Mouse (Mus musculus) heart, embryonic 11.5 days (tissue): ENCODE data around the gene Eml3. TPM values are rescaled to one million over a fixed set of nuclear protein-coding genes. Genes with fewer than 3 reads are reported as not detected.
"Not testable (repeated sequence)": the region's sequence is repeated elsewhere in the genome, so short reads cannot be mapped to it uniquely, and the experiment has no call there.

Source experiments
- ATAC-seq: fragments of 200-750 bp; cut with Nextera tagmentation; replicated peaks from 2 replicates; pipeline ENCODE4 v1.8.0; 2017; ENCODE audit warnings: moderate library complexity; ENCODE audit not compliant: insufficient number of reproducible peaks, low FRiP score, low TSS enrichment
- H3K27ac ChIP-seq: fragments of 300-500 bp; sonication (generic); 2 replicates; pipeline ENCODE4 v1.5.1; 2014; ENCODE audit warnings: mild to moderate bottlenecking, low read depth, low read length
- H3K27me3 ChIP-seq: fragments of 300-500 bp; sonication (generic); 2 replicates; pipeline ENCODE4 v1.6.1; 2014; ENCODE audit warnings: mild to moderate bottlenecking, low read length, mixed read lengths; ENCODE audit not compliant: control insufficient read depth, insufficient read depth
- H3K36me3 ChIP-seq: fragments of 300-500 bp; sonication (generic); 2 replicates; pipeline ENCODE4 v1.6.1; 2014; ENCODE audit warnings: mild to moderate bottlenecking, low read length, moderate library complexity, mixed read lengths; ENCODE audit not compliant: control insufficient read depth, insufficient read depth
- H3K4me1 ChIP-seq: fragments of 300-500 bp; sonication (generic); 2 replicates; pipeline ENCODE4 v1.6.1; 2014; ENCODE audit warnings: low read length; ENCODE audit not compliant: control insufficient read depth, insufficient read depth
- H3K4me2 ChIP-seq: fragments of 300-500 bp; sonication (generic); 2 replicates; pipeline ENCODE4 v1.6.1; 2014; ENCODE audit warnings: mild to moderate bottlenecking, moderate library complexity
- H3K4me3 ChIP-seq: fragments of 300-500 bp; sonication (generic); 2 replicates; pipeline ENCODE4 v1.5.1; 2014; ENCODE audit warnings: low read depth, low read length
- H3K9ac ChIP-seq: fragments of 300-500 bp; sonication (generic); 2 replicates; pipeline ENCODE4 v1.6.1; 2014; ENCODE audit warnings: mild to moderate bottlenecking, low read depth, low read length, moderate library complexity
- H3K9me3 ChIP-seq: fragments of 300-500 bp; sonication (generic); replicated peaks from 2 replicates; pipeline ENCODE4 v1.6.1; 2016; ENCODE audit warnings: low read length; ENCODE audit not compliant: control insufficient read depth
- WGBS: fragments of 180-500 bp; shearing (Covaris S2); extraction: QIAGEN DNeasy Blood & Tissue Kit; methylation state at CpG from one replicate; pipeline ENCODE4 v1.1.7; 2014; ENCODE audit not compliant: insufficient replicate concordance; 5-methylcytosine and 5-hydroxymethylcytosine counted together
- polyA plus RNA-seq: library from polyadenylated mRNA; unstranded; fragments of >200 nt; fragmentation: Nextera tagmentation; extraction: Ambion mirVana; gene quantifications from 2 replicates; pipeline ENCODE4 v1.2.1, GENCODE M21; 2014

The Eml3 gene
- polyA plus RNA-seq, 1 experiment from 2014 or later, result 8.1 TPM

- H3K9ac ChIP-seq, result peak overlapping the region; percentile 89
- H3K27ac ChIP-seq, result peak overlapping the region; percentile 81
- 5% methylated on average over 9 of the region's 9 CpGs for WGBS
- peaks cover 9% of the 10 kb centered on the region for H3K4me1 ChIP-seq
- H3K36me3 ChIP-seq, result peaks cover 52% of the 10 kb centered on the region
- H3K9me3 ChIP-seq, result no peaks in the 10 kb centered on the region
- ATAC-seq, result no peak
- peak overlapping the region; percentile 70 for H3K4me3 ChIP-seq
- H3K4me2 ChIP-seq, result peak overlapping the region; percentile 80
- H3K27me3 ChIP-seq, result no peaks in the 10 kb centered on the region
Observed at GRCm38 (mm10) chr19:8967893-8968292, 38.5 kb downstream of the Eml3 start.

GRCm38 (mm10) chr19:8972491-8972890, 43.1 kb downstream of the Eml3 start:
- 85% methylated on average over 8 of the region's 8 CpGs for WGBS

GRCm38 (mm10) chr19:8974638-8975037, 45.3 kb downstream of the Eml3 start:
- Histone ChIP-seq H3K4me1 (no peaks in the 10 kb centered on the region), H3K27ac (no peak overlapping the region), H3K9me3 (no peaks in the 10 kb centered on the region), H3K27me3 (no peaks in the 10 kb centered on the region), H3K4me2 (no peak overlapping the region), H3K36me3 (peaks cover 82% of the 10 kb centered on the region), H3K9ac (no peak overlapping the region), H3K4me3 (no peak overlapping the region)
- no peak for ATAC-seq
- 87% methylated on average over 1 of the region's 1 CpGs for WGBS

More at GRCm38 (mm10) chr19:8972491-8972890, 43.1 kb downstream of the Eml3 start:
- not testable (repeated sequence) for H3K4me3 ChIP-seq, ATAC-seq, H3K9me3 ChIP-seq, H3K9ac ChIP-seq, H3K4me1 ChIP-seq, H3K4me2 ChIP-seq, H3K27me3 ChIP-seq, H3K27ac ChIP-seq
- H3K36me3 ChIP-seq, result peaks cover 71% of the 10 kb centered on the region

GRCm38 (mm10) chr19:8975491-8975890, 46.1 kb downstream of the Eml3 start:
- Histone ChIP-seq H3K27ac (no peak overlapping the region), H3K4me2 (no peak overlapping the region), H3K4me1 (no peaks in the 10 kb centered on the region), H3K4me3 (no peak overlapping the region), H3K36me3 (peaks cover 81% of the 10 kb centered on the region), H3K9me3 (no peaks in the 10 kb centered on the region), H3K9ac (0 out of 2 replicates have a peak overlapping the region, but pooled peaks have one; percentile 34), H3K27me3 (no peaks in the 10 kb centered on the region)
- 82% methylated on average over 2 of the region's 2 CpGs for WGBS
- ATAC-seq, result no peak

- no peak overlapping the region for H3K27ac ChIP-seq
- WGBS, result 42% methylated on average over 3 of the region's 3 CpGs
- no peaks in the 10 kb centered on the region for H3K9me3 ChIP-seq
- ATAC-seq, result 0 out of 2 replicates have a peak, but pooled peaks have one; percentile 23
- H3K4me2 ChIP-seq, result no peak overlapping the region
- H3K4me1 ChIP-seq, result peaks cover 6% of the 10 kb centered on the region
- peaks cover 72% of the 10 kb centered on the region for H3K36me3 ChIP-seq
- H3K27me3 ChIP-seq, result no peaks in the 10 kb centered on the region
- H3K9ac ChIP-seq, result no peak overlapping the region
- no peak overlapping the region for H3K4me3 ChIP-seq
Observed at GRCm38 (mm10) chr19:8976535-8976934, 47.2 kb downstream of the Eml3 start.

- H3K4me3 ChIP-seq, result no peak overlapping the region
- no peak overlapping the region for H3K4me2 ChIP-seq
- peaks cover 34% of the 10 kb centered on the region for H3K36me3 ChIP-seq
- H3K9ac ChIP-seq, result no peak overlapping the region
- no peaks in the 10 kb centered on the region for H3K27me3 ChIP-seq
- 46% methylated on average over 5 of the region's 5 CpGs for WGBS
- 0 out of 2 replicates have a peak overlapping the region, but pooled peaks have one; percentile 3 for H3K27ac ChIP-seq
- H3K9me3 ChIP-seq, result no peaks in the 10 kb centered on the region
- peaks cover 43% of the 10 kb centered on the region for H3K4me1 ChIP-seq
- ATAC-seq, result no peak
Observed at GRCm38 (mm10) chr19:8980771-8981170, 51.4 kb downstream of the Eml3 start.

- ATAC-seq, result no peak
- Histone ChIP-seq H3K4me1 (peaks cover 48% of the 10 kb centered on the region), H3K9me3 (no peaks in the 10 kb centered on the region), H3K4me2 (no peak overlapping the region), H3K27me3 (no peaks in the 10 kb centered on the region), H3K4me3 (no peak overlapping the region), H3K9ac (no peak overlapping the region), H3K36me3 (peaks cover 33% of the 10 kb centered on the region), H3K27ac (no peak overlapping the region)
- WGBS, result 55% methylated on average over 2 of the region's 2 CpGs
Observed at GRCm38 (mm10) chr19:8981450-8982168, 52.3 kb downstream of the Eml3 start.

GRCm38 (mm10) chr19:8982303-8983149, 53.2 kb downstream of the Eml3 start:
- H3K9ac ChIP-seq, result 0 out of 2 replicates have a peak overlapping the region, but pooled peaks have one; percentile 18
- no peak for ATAC-seq
- H3K36me3 ChIP-seq, result peaks cover 27% of the 10 kb centered on the region
- H3K27ac ChIP-seq, result peak overlapping the region; percentile 77
- no peak overlapping the region for H3K4me3 ChIP-seq
- no peaks in the 10 kb centered on the region for H3K27me3 ChIP-seq
- no peaks in the 10 kb centered on the region for H3K9me3 ChIP-seq
- peak overlapping the region; percentile 22 for H3K4me2 ChIP-seq
- WGBS, result 26% methylated on average over 5 of the region's 5 CpGs
- H3K4me1 ChIP-seq, result peaks cover 48% of the 10 kb centered on the region
